Mouse (Mus musculus) embryonic facial prominence, embryonic 12.5 days (tissue): Measurements from ENCODE around the gene Cmtr1. TPM values are rescaled to one million over a fixed set of nuclear protein-coding genes. Genes with fewer than 3 reads are reported as not detected.

ENCODE experiments used
- ATAC-seq: fragments of 200-750 bp; cut with Nextera tagmentation; 2 replicates; pipeline ENCODE4 v1.8.0; 2017; ENCODE audit not compliant: insufficient number of reproducible peaks, insufficient read depth, low FRiP score, low TSS enrichment
- H3K27ac ChIP-seq: fragments of 300-500 bp; sonication (generic); 2 replicates; pipeline ENCODE4 v1.5.1; 2016; ENCODE audit warnings: mild to moderate bottlenecking
- H3K27me3 ChIP-seq: fragments of 300-500 bp; sonication (generic); 2 replicates; pipeline ENCODE4 v1.6.1; 2016; ENCODE audit warnings: mild to moderate bottlenecking, moderate library complexity
- H3K36me3 ChIP-seq: fragments of 300-500 bp; sonication (generic); 2 replicates; pipeline ENCODE4 v1.6.1; 2016; ENCODE audit warnings: mild to moderate bottlenecking
- H3K4me1 ChIP-seq: fragments of 300-500 bp; sonication (generic); 2 replicates; pipeline ENCODE4 v1.6.1; 2016
- H3K4me2 ChIP-seq: fragments of 300-500 bp; sonication (generic); replicated peaks from 2 replicates; pipeline ENCODE4 v1.6.1; 2016; ENCODE audit warnings: mild to moderate bottlenecking, moderate library complexity
- H3K4me3 ChIP-seq: fragments of 300-500 bp; sonication (generic); 2 replicates; pipeline ENCODE4 v1.5.1; 2016; ENCODE audit warnings: mild to moderate bottlenecking
- H3K9ac ChIP-seq: fragments of 300-500 bp; sonication (generic); 2 replicates; pipeline ENCODE4 v1.6.1; 2016; ENCODE audit warnings: mild to moderate bottlenecking, moderate library complexity
- H3K9me3 ChIP-seq: fragments of 300-500 bp; sonication (generic); 2 replicates; pipeline ENCODE4 v1.6.1; 2016; ENCODE audit warnings: mild to moderate bottlenecking, moderate library complexity
- WGBS: fragments of 180-500 bp; shearing (Covaris S2); methylation state at CpG from one replicate; pipeline ENCODE4 v1.1.7; 2016; 5-methylcytosine and 5-hydroxymethylcytosine counted together
- polyA plus RNA-seq: library from polyadenylated mRNA; unstranded; fragments of >200 nt; fragmentation: Nextera tagmentation; extraction: Ambion mirVana; gene quantifications from 2 replicates; pipeline ENCODE4 v1.2.1, GENCODE M21; 2016

The Cmtr1 gene
- polyA plus RNA-seq, 1 experiment from 2014 or later, result 147 TPM

GRCm38 (mm10) chr17:29671021-29671420 lies 10.6 kb downstream of the Cmtr1 start:
- Histone ChIP-seq H3K27ac (no peak overlapping the region), H3K9me3 (no peaks in the 10 kb centered on the region), H3K9ac (no peak overlapping the region), H3K4me3 (no peak overlapping the region), H3K4me2 (no peak overlapping the region), H3K27me3 (no peaks in the 10 kb centered on the region), H3K36me3 (peaks cover 60% of the 10 kb centered on the region), H3K4me1 (no peaks in the 10 kb centered on the region)
- ATAC-seq, result no peak
- 98% methylated on average over 2 of the region's 2 CpGs for WGBS

- H3K9ac ChIP-seq, result no peak overlapping the region
- H3K36me3 ChIP-seq, result peaks cover 67% of the 10 kb centered on the region
- no peaks in the 10 kb centered on the region for H3K4me1 ChIP-seq
- H3K4me3 ChIP-seq, result no peak overlapping the region
- H3K27me3 ChIP-seq, result no peaks in the 10 kb centered on the region
- no peak for ATAC-seq
- no peak overlapping the region for H3K27ac ChIP-seq
- no peaks in the 10 kb centered on the region for H3K9me3 ChIP-seq
- no peak overlapping the region for H3K4me2 ChIP-seq
- WGBS, result 93% methylated on average over 4 of the region's 4 CpGs
These were observed 12.9 kb downstream of the Cmtr1 start for GRCm38 (mm10) chr17:29673325-29673724.

- WGBS, result 86% methylated on average over 8 of the region's 8 CpGs
- no peak overlapping the region for H3K4me3 ChIP-seq
- H3K9me3 ChIP-seq, result no peaks in the 10 kb centered on the region
- no peaks in the 10 kb centered on the region for H3K4me1 ChIP-seq
- H3K27ac ChIP-seq, result no peak overlapping the region
- H3K9ac ChIP-seq, result no peak overlapping the region
- H3K36me3 ChIP-seq, result peaks cover 90% of the 10 kb centered on the region
- H3K27me3 ChIP-seq, result no peaks in the 10 kb centered on the region
- no peak for ATAC-seq
- no peak overlapping the region for H3K4me2 ChIP-seq
These were observed 18.1 kb downstream of the Cmtr1 start for GRCm38 (mm10) chr17:29678526-29678925.

GRCm38 (mm10) chr17:29679038-29679767 lies 18.8 kb downstream of the Cmtr1 start:
- Histone ChIP-seq H3K4me3 (no peak overlapping the region), H3K9me3 (no peaks in the 10 kb centered on the region), H3K36me3 (peaks cover 90% of the 10 kb centered on the region), H3K9ac (no peak overlapping the region), H3K4me1 (no peaks in the 10 kb centered on the region), H3K27me3 (no peaks in the 10 kb centered on the region), H3K4me2 (no peak overlapping the region), H3K27ac (no peak overlapping the region)
- ATAC-seq, result no peak
- 87% methylated on average over 6 of the region's 6 CpGs for WGBS

GRCm38 (mm10) chr17:29680174-29680573 lies 19.8 kb downstream of the Cmtr1 start:
- no peak overlapping the region for H3K27ac ChIP-seq
- no peak overlapping the region for H3K4me2 ChIP-seq
- peaks cover 92% of the 10 kb centered on the region for H3K36me3 ChIP-seq
- 88% methylated on average over 2 of the region's 2 CpGs for WGBS
- no peak overlapping the region for H3K9ac ChIP-seq
- ATAC-seq, result no peak
- H3K9me3 ChIP-seq, result no peaks in the 10 kb centered on the region
- H3K4me3 ChIP-seq, result no peak overlapping the region
- no peaks in the 10 kb centered on the region for H3K4me1 ChIP-seq
- no peaks in the 10 kb centered on the region for H3K27me3 ChIP-seq

- Histone ChIP-seq H3K4me3 (no peak overlapping the region), H3K27me3 (no peaks in the 10 kb centered on the region), H3K9me3 (no peaks in the 10 kb centered on the region), H3K36me3 (peaks cover 92% of the 10 kb centered on the region), H3K4me1 (no peaks in the 10 kb centered on the region), H3K4me2 (no peak overlapping the region), H3K9ac (no peak overlapping the region), H3K27ac (no peak overlapping the region)
- WGBS, result 87% methylated on average over 2 of the region's 2 CpGs
- ATAC-seq, result no peak
These were observed 20.5 kb downstream of the Cmtr1 start for GRCm38 (mm10) chr17:29680921-29681320.

GRCm38 (mm10) chr17:29681669-29682068 lies 21.3 kb downstream of the Cmtr1 start:
- 93% methylated on average over 9 of the region's 9 CpGs for WGBS
- no peak overlapping the region for H3K4me3 ChIP-seq
- no peak overlapping the region for H3K9ac ChIP-seq
- H3K36me3 ChIP-seq, result peaks cover 92% of the 10 kb centered on the region
- no peaks in the 10 kb centered on the region for H3K27me3 ChIP-seq
- no peak overlapping the region for H3K4me2 ChIP-seq
- H3K27ac ChIP-seq, result no peak overlapping the region
- H3K4me1 ChIP-seq, result no peaks in the 10 kb centered on the region
- ATAC-seq, result no peak
- no peaks in the 10 kb centered on the region for H3K9me3 ChIP-seq

GRCm38 (mm10) chr17:29682261-29682660 lies 21.9 kb downstream of the Cmtr1 start:
- no peak for ATAC-seq
- Histone ChIP-seq H3K9me3 (no peaks in the 10 kb centered on the region), H3K27me3 (no peaks in the 10 kb centered on the region), H3K4me2 (no peak overlapping the region), H3K4me3 (no peak overlapping the region), H3K27ac (no peak overlapping the region), H3K9ac (no peak overlapping the region), H3K36me3 (peaks cover 92% of the 10 kb centered on the region), H3K4me1 (no peaks in the 10 kb centered on the region)
- 86% methylated on average over 7 of the region's 7 CpGs for WGBS

- no peak overlapping the region for H3K9ac ChIP-seq
These were observed 22.7 kb downstream of the Cmtr1 start for GRCm38 (mm10) chr17:29683127-29683526.

GRCm38 (mm10) chr17:29684275-29684674 lies 23.9 kb downstream of the Cmtr1 start:
- H3K4me1 ChIP-seq, result no peaks in the 10 kb centered on the region
- H3K4me3 ChIP-seq, result no peak overlapping the region
- no peaks in the 10 kb centered on the region for H3K27me3 ChIP-seq
- no peak overlapping the region for H3K4me2 ChIP-seq
- no peaks in the 10 kb centered on the region for H3K9me3 ChIP-seq
- 89% methylated on average over 4 of the region's 4 CpGs for WGBS
- no peak for ATAC-seq
- no peak overlapping the region for H3K9ac ChIP-seq
- no peak overlapping the region for H3K27ac ChIP-seq
- peaks cover 92% of the 10 kb centered on the region for H3K36me3 ChIP-seq

More at GRCm38 (mm10) chr17:29683127-29683526, 22.7 kb downstream of the Cmtr1 start:
- peaks cover 96% of the 10 kb centered on the region for H3K36me3 ChIP-seq
- no peak overlapping the region for H3K27ac ChIP-seq
- no peaks in the 10 kb centered on the region for H3K9me3 ChIP-seq
- H3K4me3 ChIP-seq, result no peak overlapping the region
- no peaks in the 10 kb centered on the region for H3K27me3 ChIP-seq
- ATAC-seq, result no peak
- no peak overlapping the region for H3K4me2 ChIP-seq
- no peaks in the 10 kb centered on the region for H3K4me1 ChIP-seq
- WGBS, result 80% methylated on average over 2 of the region's 2 CpGs

- Histone ChIP-seq H3K36me3 (peaks cover 92% of the 10 kb centered on the region), H3K4me3 (no peak overlapping the region), H3K27me3 (no peaks in the 10 kb centered on the region), H3K4me2 (no peak overlapping the region), H3K4me1 (no peaks in the 10 kb centered on the region), H3K9ac (no peak overlapping the region), H3K9me3 (no peaks in the 10 kb centered on the region), H3K27ac (no peak overlapping the region)
- ATAC-seq, result no peak
- WGBS, result 90% methylated on average over 5 of the region's 5 CpGs
These were observed 26.4 kb downstream of the Cmtr1 start for GRCm38 (mm10) chr17:29686771-29687170.

GRCm38 (mm10) chr17:29687373-29687772 lies 27.0 kb downstream of the Cmtr1 start:
- Histone ChIP-seq H3K27ac (no peak overlapping the region), H3K4me3 (no peak overlapping the region), H3K36me3 (peaks cover 88% of the 10 kb centered on the region), H3K4me1 (no peaks in the 10 kb centered on the region), H3K9ac (no peak overlapping the region), H3K27me3 (no peaks in the 10 kb centered on the region), H3K9me3 (no peaks in the 10 kb centered on the region), H3K4me2 (no peak overlapping the region)
- ATAC-seq, result no peak
- 90% methylated on average over 6 of the region's 6 CpGs for WGBS
